Mouse (Mus musculus) G1E (cell line): ENCODE data around the gene Cd300ld4. TPM values are rescaled to one million over a fixed set of nuclear protein-coding genes. Genes with fewer than 3 reads are reported as not detected.

Source experiments
- ATAC-seq: 2 replicates; pipeline ENCODE4 v1.8.0; 2016; ENCODE audit warnings: mild to moderate bottlenecking; ENCODE audit not compliant: insufficient number of reproducible peaks, poor library complexity, low FRiP score, severe bottlenecking; ENCODE audit errors: extremely low read depth
- DNase-seq: peaks from one replicate; pipeline ENCODE4 v3.0.0; 2012; ENCODE audit warnings: low spot score
- H3K27me3 ChIP-seq: 2 replicates; pipeline ENCODE4 v1.6.1; 2012; ENCODE audit warnings: mild to moderate bottlenecking, low read length, inconsistent platforms; ENCODE audit not compliant: insufficient read depth
- H3K36me3 ChIP-seq: replicated peaks from 2 replicates; pipeline ENCODE3; 2012; ENCODE audit warnings: mild to moderate bottlenecking, inconsistent platforms
- H3K4me1 ChIP-seq: 2 replicates; pipeline ENCODE4 v1.6.1; 2012; ENCODE audit warnings: low read depth, low read length, inconsistent platforms, mixed read lengths; ENCODE audit not compliant: insufficient read depth
- H3K4me3 ChIP-seq: 2 replicates; pipeline ENCODE4 v1.5.1; 2012; ENCODE audit warnings: low read depth, mild to moderate bottlenecking, inconsistent platforms, low read length, moderate library complexity, mixed read lengths
- H3K9me3 ChIP-seq: replicated peaks from 2 replicates; pipeline ENCODE4 v1.6.1; 2012; ENCODE audit warnings: inconsistent platforms
- CTCF ChIP-seq: IDR thresholded peaks from 2 replicates; pipeline ENCODE4 v1.5.1; 2012; ENCODE audit warnings: low read depth, low read length, inconsistent platforms, mixed read lengths
- GATA1 ChIP-seq: IDR thresholded peaks from 2 replicates; pipeline ENCODE4 v1.6.1; 2012; ENCODE audit warnings: borderline replicate concordance, low read length, inconsistent platforms, mixed read lengths
- GATA2 ChIP-seq: IDR thresholded peaks from 2 replicates; pipeline ENCODE4 v1.6.1; 2012; ENCODE audit warnings: low read depth, low read length, inconsistent platforms, borderline replicate concordance
- POLR2AphosphoS5 ChIP-seq: IDR thresholded peaks from 2 replicates; pipeline ENCODE4 v1.6.1; 2012; ENCODE audit warnings: low read depth, low read length, inconsistent platforms; ENCODE audit not compliant: insufficient replicate concordance
- TAL1 ChIP-seq: conservative IDR thresholded peaks from 2 replicates; pipeline ENCODE4 v1.6.1; 2012; ENCODE audit warnings: low read depth, low read length, inconsistent platforms, mixed read lengths
- polyA plus RNA-seq: library from polyadenylated mRNA; stranded (reverse); fragments of >175 nt; gene quantifications from 2 replicates; pipeline ENCODE4 v1.2.3, GENCODE M21; 2012
- total RNA-seq, 2 experiments: library from RNA; stranded (forward) in 1 of 2; stranded (reverse) in 1 of 2; fragments of 200-1000 nt in 1 of 2; fragments of >200 nt in 1 of 2; fragmentation: Nextera tagmentation in 1 of 2; gene quantifications; 2 replicates each; pipeline ENCODE4 v1.2.3; 2014 to 2017

The Cd300ld4 gene
- total and polyA plus RNA-seq, 3 experiments = not detected

- Histone ChIP-seq H3K27me3 (no peaks in the 10 kb centered on the region), H3K4me1 (no peaks in the 10 kb centered on the region), H3K36me3 (no peaks in the 10 kb centered on the region), H3K4me3 (no peak overlapping the region), H3K9me3 (peaks cover 5% of the 10 kb centered on the region; the same call in 1 of the 2 replicates)
- ATAC-seq (no peak), DNase-seq (no peak)
- TF ChIP-seq GATA1 (no peak), TAL1 (no peak), CTCF (no peak), GATA2 (no peak), POLR2AphosphoS5 (no peak)
These were observed 44.9 kb downstream of the Cd300ld4 start for GRCm38 (mm10) chr11:114981866-114982265.

GRCm38 (mm10) chr11:114972726-114973125 is 54.1 kb downstream of the Cd300ld4 start:
- Histone ChIP-seq H3K9me3 (no peaks in the 10 kb centered on the region), H3K4me3 (no peak overlapping the region), H3K4me1 (no peaks in the 10 kb centered on the region), H3K27me3 (no peaks in the 10 kb centered on the region), H3K36me3 (no peaks in the 10 kb centered on the region)
- ATAC-seq (no peak), DNase-seq (no peak)
- TF ChIP-seq POLR2AphosphoS5 = no peak
- TF ChIP-seq TAL1 = no peak
- TF ChIP-seq CTCF = no peak
- no peak for TF ChIP-seq GATA1
- no peak for TF ChIP-seq GATA2

Other genes with a start within 250 kb of the Cd300ld4 start
- not detected in 2 replicates for gene Btbd17, start 231.1 kb downstream of the Cd300ld4 start, total RNA-seq (2014; fragmentation: Nextera tagmentation)
- gene Btbd17, start 231.1 kb downstream of the Cd300ld4 start, total RNA-seq (2017) = 0.06 and 0.11 TPM in 2 replicates
- gene Btbd17, start 231.1 kb downstream of the Cd300ld4 start, polyA plus RNA-seq = not detected in 2 replicates
- not detected in 2 replicates for gene Gpr142, start 228.1 kb downstream of the Cd300ld4 start, total RNA-seq (2014; fragmentation: Nextera tagmentation)
- 0.22 TPM in 1 of 2 replicates, not detected in the other for gene Gpr142, start 228.1 kb downstream of the Cd300ld4 start, total RNA-seq (2017)
- not detected in 2 replicates for gene Gpr142, start 228.1 kb downstream of the Cd300ld4 start, polyA plus RNA-seq
- not detected in 2 replicates for gene Gprc5c, start 175.9 kb downstream of the Cd300ld4 start, total RNA-seq (2014; fragmentation: Nextera tagmentation)
- 0.22 and 0.23 TPM in 2 replicates for gene Gprc5c, start 175.9 kb downstream of the Cd300ld4 start, total RNA-seq (2017)
- gene Gprc5c, start 175.9 kb downstream of the Cd300ld4 start, polyA plus RNA-seq = not detected in 2 replicates
- gene Cd300a, start 137.0 kb downstream of the Cd300ld4 start, total RNA-seq (2014; fragmentation: Nextera tagmentation) = not detected in 2 replicates
- 0.06 and 0.11 TPM in 2 replicates for gene Cd300a, start 137.0 kb downstream of the Cd300ld4 start, total RNA-seq (2017)
- 0.01 TPM in 1 of 2 replicates, not detected in the other for gene Cd300a, start 137.0 kb downstream of the Cd300ld4 start, polyA plus RNA-seq
- gene Cd300lb, start 92.6 kb downstream of the Cd300ld4 start, total RNA-seq (2014; fragmentation: Nextera tagmentation) = not detected in 2 replicates
- 0.16 TPM in 1 of 2 replicates, not detected in the other for gene Cd300lb, start 92.6 kb downstream of the Cd300ld4 start, total RNA-seq (2017)
- not detected in 2 replicates for gene Cd300lb, start 92.6 kb downstream of the Cd300ld4 start, polyA plus RNA-seq
- gene Cd300c, start 57.9 kb downstream of the Cd300ld4 start, total RNA-seq (2014; fragmentation: Nextera tagmentation) = not detected in 2 replicates
- gene Cd300c, start 57.9 kb downstream of the Cd300ld4 start, total RNA-seq (2017) = not detected in 2 replicates
- gene Cd300c, start 57.9 kb downstream of the Cd300ld4 start, polyA plus RNA-seq = not detected in 2 replicates
- gene Cd300ld, start 37.1 kb downstream of the Cd300ld4 start, total RNA-seq (2014; fragmentation: Nextera tagmentation) = not detected in 2 replicates
- 0.27 and 0.52 TPM in 2 replicates for gene Cd300ld, start 37.1 kb downstream of the Cd300ld4 start, total RNA-seq (2017)
- not detected in 2 replicates for gene Cd300ld, start 37.1 kb downstream of the Cd300ld4 start, polyA plus RNA-seq
- not detected in 2 replicates for gene Cd300c2, start 25.1 kb downstream of the Cd300ld4 start, total RNA-seq (2014; fragmentation: Nextera tagmentation)
- 0.41 and 0.76 TPM in 2 replicates for gene Cd300c2, start 25.1 kb downstream of the Cd300ld4 start, total RNA-seq (2017)
- not detected in 2 replicates for gene Cd300c2, start 25.1 kb downstream of the Cd300ld4 start, polyA plus RNA-seq
- gene Cd300ld2, start 10.8 kb downstream of the Cd300ld4 start, total RNA-seq (2014; fragmentation: Nextera tagmentation) = not detected in 2 replicates
- gene Cd300ld2, start 10.8 kb downstream of the Cd300ld4 start, total RNA-seq (2017) = 0.16 and 0.35 TPM in 2 replicates
- not detected in 2 replicates for gene Cd300ld2, start 10.8 kb downstream of the Cd300ld4 start, polyA plus RNA-seq
- gene Cd300ld5, start 10.8 kb upstream of the Cd300ld4 start, total RNA-seq (2014; fragmentation: Nextera tagmentation) = not detected in 2 replicates
- 10.2 and 11.4 TPM in 2 replicates for gene Cd300ld5, start 10.8 kb upstream of the Cd300ld4 start, total RNA-seq (2017)
- gene Cd300ld5, start 10.8 kb upstream of the Cd300ld4 start, polyA plus RNA-seq = not detected in 2 replicates
- gene Cd300ld3, start 21.4 kb upstream of the Cd300ld4 start, total RNA-seq (2014; fragmentation: Nextera tagmentation) = not detected in 2 replicates
- gene Cd300ld3, start 21.4 kb upstream of the Cd300ld4 start, total RNA-seq (2017) = 11.3 and 18.2 TPM in 2 replicates
- not detected in 2 replicates for gene Cd300ld3, start 21.4 kb upstream of the Cd300ld4 start, polyA plus RNA-seq
- not detected in 2 replicates for gene Cd300e, start 35.2 kb upstream of the Cd300ld4 start, total RNA-seq (2014; fragmentation: Nextera tagmentation)
- gene Cd300e, start 35.2 kb upstream of the Cd300ld4 start, total RNA-seq (2017) = not detected in 2 replicates
- gene Cd300e, start 35.2 kb upstream of the Cd300ld4 start, polyA plus RNA-seq = not detected in 2 replicates
- gene Rab37, start 64.4 kb upstream of the Cd300ld4 start, total RNA-seq (2014; fragmentation: Nextera tagmentation) = not detected in 2 replicates
- 2.7 and 3.0 TPM in 2 replicates for gene Rab37, start 64.4 kb upstream of the Cd300ld4 start, total RNA-seq (2017)
- 0.15 TPM in 2 replicates for gene Rab37, start 64.4 kb upstream of the Cd300ld4 start, polyA plus RNA-seq
- gene Cd300lf, start 107.0 kb upstream of the Cd300ld4 start, total RNA-seq (2014; fragmentation: Nextera tagmentation) = not detected in 2 replicates
- 1.6 TPM in 2 replicates for gene Cd300lf, start 107.0 kb upstream of the Cd300ld4 start, total RNA-seq (2017)
- not detected in 2 replicates for gene Cd300lf, start 107.0 kb upstream of the Cd300ld4 start, polyA plus RNA-seq
- 57.3 and 65.0 TPM in 2 replicates for gene Slc9a3r1, start 136.3 kb upstream of the Cd300ld4 start, total RNA-seq (2014; fragmentation: Nextera tagmentation)
- 91.5 and 94.5 TPM in 2 replicates for gene Slc9a3r1, start 136.3 kb upstream of the Cd300ld4 start, total RNA-seq (2017)
- gene Slc9a3r1, start 136.3 kb upstream of the Cd300ld4 start, polyA plus RNA-seq = 285 and 357 TPM in 2 replicates
- 14.7 and 17.3 TPM in 2 replicates for gene Tmem104, start 160.5 kb upstream of the Cd300ld4 start, total RNA-seq (2014; fragmentation: Nextera tagmentation)
- gene Tmem104, start 160.5 kb upstream of the Cd300ld4 start, total RNA-seq (2017) = 2.6 and 4.2 TPM in 2 replicates
- 16.3 and 23.2 TPM in 2 replicates for gene Tmem104, start 160.5 kb upstream of the Cd300ld4 start, polyA plus RNA-seq
- gene Nat9, start 160.8 kb upstream of the Cd300ld4 start, total RNA-seq (2014; fragmentation: Nextera tagmentation) = 18.0 and 21.1 TPM in 2 replicates
- gene Nat9, start 160.8 kb upstream of the Cd300ld4 start, total RNA-seq (2017) = 26.5 and 38.3 TPM in 2 replicates
- 23.2 and 23.7 TPM in 2 replicates for gene Nat9, start 160.8 kb upstream of the Cd300ld4 start, polyA plus RNA-seq
- gene Grin2c, start 240.2 kb upstream of the Cd300ld4 start, total RNA-seq (2014; fragmentation: Nextera tagmentation) = 0.53 TPM in 1 of 2 replicates, not detected in the other
- gene Grin2c, start 240.2 kb upstream of the Cd300ld4 start, total RNA-seq (2017) = 0.06 TPM in 1 of 2 replicates, not detected in the other
- not detected in 2 replicates for gene Grin2c, start 240.2 kb upstream of the Cd300ld4 start, polyA plus RNA-seq